Mouse (Mus musculus) spleen, adult 18-20 months (tissue): ENCODE results near the gene Cmtm2b.
A peak's percentile ranks its signal among the peaks of the same experiment; 100 is the strongest.
"Not testable (repeated sequence)": the region's sequence is repeated elsewhere in the genome, so short reads cannot be mapped to it uniquely, and the experiment has no call there.

Experiments used
- DNase-seq, 2 experiments: peaks; one replicate each; pipeline ENCODE4 v3.0.0; 2022; ENCODE audit warnings: mixed read lengths in 2 of 2

Gene Cmtm2b

DNA sequence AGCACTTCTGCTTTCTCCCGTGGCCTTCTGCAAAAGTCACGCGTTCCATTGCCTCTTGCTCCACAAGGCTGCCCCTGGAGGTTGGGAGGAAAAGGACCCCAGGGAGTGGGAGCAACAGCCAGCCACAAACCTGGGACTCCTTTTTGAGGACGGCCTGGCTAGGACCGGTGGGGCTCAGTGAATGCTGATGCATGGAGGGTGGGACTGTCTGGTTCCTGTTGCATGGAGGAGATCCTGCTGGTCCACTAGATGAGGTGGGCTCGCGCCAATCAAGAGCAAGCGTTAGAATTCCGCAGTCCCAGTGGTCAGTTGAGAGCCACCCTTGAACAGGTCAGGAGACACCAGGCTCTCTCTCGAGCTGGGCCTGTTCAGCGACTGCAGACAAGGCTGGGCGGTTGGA is at the start of gene Cmtm2b:
TSS of gene Cmtm2b (plus strand) at position 301 of the 400 bp plus-strand sequence.
- DNase-seq, result not testable (repeated sequence)

DNA sequence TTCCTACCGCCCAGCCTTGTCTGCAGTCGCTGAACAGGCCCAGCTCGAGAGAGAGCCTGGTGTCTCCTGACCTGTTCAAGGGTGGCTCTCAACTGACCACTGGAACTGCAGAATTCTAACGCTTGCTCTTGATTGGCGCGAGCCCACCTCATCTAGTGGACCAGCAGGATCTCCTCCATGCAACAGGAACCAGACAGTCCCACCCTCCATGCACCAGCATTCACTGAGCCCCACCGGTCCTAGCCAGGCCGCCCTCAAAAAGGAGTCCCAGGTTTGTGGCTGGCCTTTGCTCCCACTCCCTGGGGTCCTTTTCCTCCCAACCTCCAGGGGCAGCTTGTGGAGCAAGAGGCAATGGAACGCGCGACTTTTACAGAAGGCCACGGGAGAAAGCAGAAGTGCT is 28.9 kb upstream of the Cmtm2b start, which contains the start of gene Cmtm2a:
TSS of gene Cmtm2a (minus strand) at position 101 of the 400 bp plus-strand sequence.
- not testable (repeated sequence) for DNase-seq

DNA sequence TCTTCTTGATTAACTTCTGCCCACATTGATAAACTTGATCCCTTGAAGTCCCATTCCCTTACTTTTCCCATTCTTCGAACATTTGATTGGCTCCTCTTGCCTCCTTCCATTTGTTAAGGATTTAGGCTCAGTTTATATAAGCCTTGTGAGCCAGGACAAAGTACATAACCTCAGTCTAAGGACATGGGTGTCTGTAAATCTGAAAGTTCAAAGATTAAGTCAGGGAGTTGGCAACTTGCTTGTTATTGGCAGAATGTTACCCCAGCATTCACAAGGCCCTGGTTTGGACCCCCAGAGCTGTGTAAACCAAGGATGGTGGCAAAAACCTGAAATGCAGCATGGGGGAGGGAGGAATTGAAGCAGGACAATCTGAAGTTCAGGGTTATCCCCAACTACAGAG is 27.6 kb upstream of the Cmtm2b start:
- DNase-seq, result no peak

DNA sequence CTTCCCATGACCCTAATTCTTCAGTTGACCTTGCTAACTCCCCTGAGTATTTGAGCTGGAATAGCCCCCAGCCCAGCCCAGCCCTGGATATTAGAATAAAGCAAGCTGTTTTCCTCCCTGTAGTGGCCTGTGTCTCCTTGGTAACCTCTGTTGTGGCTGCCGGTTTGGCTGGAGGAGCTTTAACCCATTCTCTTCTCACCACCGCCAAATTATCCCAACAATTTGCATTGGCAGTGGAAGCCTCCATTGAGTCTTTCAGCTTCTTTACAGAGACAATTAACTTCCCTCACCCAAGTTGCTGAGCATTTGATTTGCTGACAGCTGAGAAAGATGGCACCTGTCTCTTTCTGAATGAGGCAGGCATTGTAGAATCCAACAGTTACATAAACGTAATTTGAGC is 20.5 kb upstream of the Cmtm2b start:
- not testable (repeated sequence) for DNase-seq

DNA sequence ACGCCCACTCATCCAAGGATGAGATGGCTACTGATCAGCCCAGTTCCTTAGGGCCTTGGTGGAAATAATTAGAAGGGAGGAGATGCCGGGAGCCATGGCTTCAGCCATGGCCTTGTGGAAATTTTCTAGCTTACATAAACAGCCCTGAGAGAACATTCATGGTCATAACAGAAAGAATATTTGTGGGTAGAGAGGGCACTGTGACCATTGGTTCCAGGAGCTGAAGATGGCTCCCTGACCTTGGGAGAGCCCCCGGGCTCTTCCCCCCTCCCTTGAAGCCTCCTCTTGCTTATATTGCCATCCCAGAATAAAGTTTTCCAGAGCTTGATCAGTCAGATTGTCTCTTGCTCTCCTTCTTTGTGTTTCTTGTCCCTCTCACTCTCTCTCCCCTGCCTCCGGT is 19.5 kb upstream of the Cmtm2b start:
- not testable (repeated sequence) for DNase-seq

DNA sequence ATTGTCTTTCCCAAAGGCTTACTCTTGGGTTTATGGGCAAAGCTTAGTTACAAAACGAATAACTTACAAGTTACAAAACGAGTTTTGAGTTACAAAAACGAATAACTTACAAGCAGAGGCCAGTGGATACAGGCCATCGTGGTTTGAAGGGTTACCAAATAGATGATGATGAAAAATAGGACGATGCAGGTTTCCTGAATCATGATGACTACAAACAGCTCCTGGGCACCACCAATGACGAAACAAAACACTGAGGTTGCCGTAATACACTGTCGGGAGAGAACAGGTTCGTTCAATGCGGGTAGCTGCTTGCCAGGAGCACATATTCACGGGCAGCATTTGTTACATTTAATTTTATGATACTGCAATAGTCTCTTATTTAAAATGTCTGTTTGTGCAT is 17.1 kb upstream of the Cmtm2b start:
- no peak for DNase-seq

DNA sequence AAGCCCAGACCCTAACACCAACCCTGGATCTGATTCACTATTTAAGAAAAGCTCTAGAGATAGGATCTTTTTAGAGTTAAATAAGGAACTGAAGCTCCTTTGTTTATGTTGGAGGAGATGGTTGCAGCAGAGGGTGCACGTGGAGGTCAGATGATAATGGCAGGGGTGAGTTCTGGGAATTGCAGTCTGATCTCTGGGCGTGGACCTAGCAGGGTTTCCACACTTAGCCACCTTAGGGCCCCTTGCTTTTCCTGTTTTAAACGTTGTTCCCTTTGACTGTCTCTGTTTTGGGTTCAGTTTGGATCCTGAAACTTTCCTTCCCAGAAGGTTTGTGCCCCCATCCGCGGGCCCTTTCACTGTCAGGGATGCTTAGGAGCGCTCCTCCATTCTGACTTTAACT is 13.7 kb upstream of the Cmtm2b start:
- DNase-seq, result not testable (repeated sequence)

DNA sequence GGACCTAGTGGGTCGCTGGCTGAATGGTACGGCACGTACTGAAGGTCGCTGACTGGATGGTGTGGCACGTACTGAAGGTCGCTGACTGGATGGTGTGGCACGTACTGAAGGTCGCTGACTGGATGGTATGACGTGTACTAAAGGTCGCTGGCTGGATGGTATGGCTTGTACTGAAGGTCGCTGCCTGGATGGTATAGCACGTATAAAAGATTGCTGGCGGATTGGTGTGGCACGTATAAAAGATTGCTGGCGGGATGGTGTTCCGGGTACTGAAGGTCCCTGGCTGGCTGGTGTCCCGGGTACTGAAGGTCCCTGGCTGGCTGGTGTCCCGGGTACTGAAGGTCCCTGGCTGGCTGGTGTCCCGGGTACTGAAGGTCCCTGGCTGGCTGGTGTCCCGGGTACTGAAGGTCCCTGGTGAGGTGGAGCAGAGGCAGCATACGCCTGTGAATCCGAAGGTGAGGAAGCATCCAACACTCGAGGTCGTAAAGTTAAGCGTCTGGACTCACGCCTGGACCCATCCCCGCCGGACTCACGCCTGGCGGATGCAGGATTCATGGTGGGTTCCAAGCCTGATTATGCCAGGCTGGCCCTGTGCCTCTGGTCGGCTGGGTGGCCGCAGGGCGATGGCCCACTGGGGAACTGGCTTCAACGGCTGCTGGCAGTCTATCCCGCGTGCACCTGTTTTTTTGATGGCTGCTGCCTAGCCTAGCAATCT is 12.4 kb upstream of the Cmtm2b start, which contains the start of the genes Gm45711 and Cmtm1:
TSS of gene Gm45711 (minus strand) at position 641 of the 715 bp plus-strand sequence.
TSS of gene Cmtm1 (minus strand) at position 705 of the 715 bp plus-strand sequence.
- not testable (repeated sequence) for DNase-seq

DNA sequence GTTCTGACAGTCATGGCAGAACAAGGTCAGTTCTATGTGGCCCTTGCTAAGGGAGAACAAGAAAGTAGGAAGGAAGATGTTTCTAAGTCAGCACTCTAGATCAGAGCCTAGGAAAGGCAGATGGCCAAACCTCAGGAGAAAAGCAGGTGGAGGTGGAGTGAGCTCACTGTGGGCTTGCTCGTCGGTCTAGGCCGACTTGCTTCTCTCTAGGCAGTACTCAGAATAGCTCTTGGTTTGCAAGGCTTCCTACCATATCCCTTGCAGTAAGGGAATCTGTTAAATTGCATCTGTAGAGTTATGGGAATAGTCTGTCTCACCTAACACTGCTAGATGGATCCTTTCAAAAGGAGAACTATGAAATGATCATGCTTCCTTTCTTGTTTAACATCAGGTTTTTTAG is 10.0 kb upstream of the Cmtm2b start:
- DNase-seq, result not testable (repeated sequence)

DNA sequence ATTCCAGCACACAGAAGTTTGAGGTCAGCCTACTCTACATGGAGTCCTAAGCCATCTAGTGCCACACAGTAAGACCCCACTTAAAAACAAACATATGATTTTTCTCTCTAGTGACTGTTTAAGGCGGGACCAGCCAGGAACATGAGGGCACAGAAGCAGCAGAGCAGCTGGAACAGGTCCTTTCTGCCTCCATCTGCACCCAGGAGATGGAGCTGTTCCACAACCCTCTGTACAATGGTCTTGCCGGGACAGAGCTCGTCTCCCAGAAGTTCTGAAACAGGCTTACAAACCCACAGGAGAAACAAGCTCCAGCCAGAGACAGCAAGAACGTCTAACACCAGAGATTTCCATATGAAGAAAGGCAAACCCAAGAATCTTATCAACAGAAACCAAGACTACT is 8.7 kb upstream of the Cmtm2b start:
- no peak for DNase-seq

DNA sequence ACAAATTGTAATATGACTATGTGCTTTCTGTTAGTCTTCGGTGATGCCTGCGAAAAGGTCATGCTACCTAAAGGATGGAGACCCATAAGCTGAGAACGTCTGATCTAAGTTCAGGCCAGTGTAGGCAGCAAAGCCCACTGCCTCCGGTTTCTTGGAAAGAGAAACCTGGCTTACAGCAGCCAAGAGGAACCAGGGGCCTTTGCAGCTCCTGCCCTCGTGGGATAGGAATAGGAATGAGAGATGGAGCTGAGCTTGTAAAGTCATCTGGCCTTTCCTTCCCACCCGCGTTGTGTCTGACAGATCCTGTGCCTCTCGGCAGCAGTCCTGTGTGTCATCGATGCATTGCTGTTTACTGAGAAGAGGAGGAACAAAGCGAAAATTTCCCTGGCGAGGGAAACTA is 763 bp upstream of the Cmtm2b start, which contains the start of gene Gm11020:
TSS of gene Gm11020 (plus strand) at position 301 of the 400 bp plus-strand sequence.
- not testable (repeated sequence) for DNase-seq

DNA sequence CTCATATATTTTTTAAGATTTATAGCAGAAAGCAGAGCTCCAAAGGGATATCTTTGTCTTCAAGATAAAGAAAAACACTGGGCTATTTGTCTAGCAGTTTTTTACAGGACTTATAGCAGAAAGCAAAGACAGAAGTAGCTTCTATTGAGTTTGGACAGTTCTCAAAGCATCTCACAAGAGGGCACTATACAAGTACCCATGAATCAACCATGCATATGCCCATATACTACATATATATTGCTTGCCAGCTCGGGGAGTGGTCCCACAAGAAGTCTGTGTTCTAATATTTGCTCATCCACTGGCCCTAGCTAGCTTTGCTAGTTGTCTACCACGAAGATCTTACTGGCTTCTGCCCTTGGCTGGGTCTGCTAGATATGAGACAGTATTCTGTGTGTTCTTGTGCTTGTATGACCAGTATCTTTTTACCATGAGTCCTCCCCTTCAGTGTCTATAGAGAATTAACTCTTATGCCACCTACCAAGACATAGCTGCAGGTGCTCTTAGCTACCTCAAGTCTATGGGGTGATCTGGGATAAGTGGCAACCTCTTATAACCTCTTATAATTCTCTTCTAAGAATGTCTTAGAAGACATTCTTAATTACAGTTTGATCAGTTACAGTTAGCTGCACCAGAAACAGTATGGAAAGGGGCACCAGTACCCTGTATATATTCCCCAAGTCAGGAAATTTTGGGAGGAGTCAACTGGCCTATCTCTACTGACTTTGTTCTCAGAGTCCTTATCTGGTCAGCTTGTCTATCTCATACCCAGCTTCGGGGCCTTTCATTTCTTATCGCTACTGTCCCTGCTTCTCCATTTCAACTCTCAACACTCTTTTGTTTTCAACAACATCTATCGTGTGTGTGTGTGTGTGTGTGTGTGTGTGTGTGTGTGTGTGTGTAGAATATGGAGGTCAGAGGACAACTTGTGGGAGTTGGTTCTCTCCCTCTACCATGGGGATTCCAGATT is 10.9 kb downstream of the Cmtm2b start:
- DNase-seq, result no peak

DNA sequence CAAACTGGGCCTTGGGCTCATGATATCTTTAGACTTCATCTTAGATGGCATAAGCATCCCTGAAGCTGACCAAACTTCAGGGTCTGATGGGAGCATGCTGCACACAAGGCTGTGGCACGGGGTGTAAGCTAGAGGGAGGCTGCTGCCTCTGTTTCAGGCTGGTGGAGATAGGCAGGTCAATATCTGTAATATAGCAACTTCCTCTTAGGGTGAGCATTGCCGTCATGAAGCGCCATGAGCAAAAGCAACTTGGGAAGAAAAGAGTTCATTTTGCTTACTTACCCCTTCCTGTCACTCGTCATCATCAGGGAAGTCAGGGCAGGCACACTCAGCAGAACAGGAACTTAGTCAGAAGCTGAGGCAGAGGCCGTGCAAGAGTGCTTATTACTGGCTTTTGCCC is 11.8 kb downstream of the Cmtm2b start:
- no peak for DNase-seq

DNA sequence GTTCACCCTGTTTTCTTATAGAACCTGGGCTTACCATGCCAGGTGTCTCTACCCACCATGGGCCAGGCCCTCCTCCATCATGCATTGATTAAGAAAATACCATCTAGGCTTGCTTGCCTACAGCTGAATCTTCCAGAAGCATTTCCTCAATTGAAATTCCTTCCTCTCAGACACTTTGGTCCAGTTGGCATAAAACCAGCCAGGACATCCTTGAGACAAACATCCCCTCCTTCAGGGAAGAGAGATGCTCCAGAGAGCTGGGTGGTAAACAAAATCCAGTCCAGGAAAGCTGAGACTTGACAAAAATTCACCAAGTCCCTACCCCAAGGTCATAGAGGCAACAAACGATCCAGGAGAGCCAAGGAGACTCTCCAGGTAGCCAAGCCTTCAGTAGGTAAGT is 12.2 kb downstream of the Cmtm2b start:
- DNase-seq, result no peak

DNA sequence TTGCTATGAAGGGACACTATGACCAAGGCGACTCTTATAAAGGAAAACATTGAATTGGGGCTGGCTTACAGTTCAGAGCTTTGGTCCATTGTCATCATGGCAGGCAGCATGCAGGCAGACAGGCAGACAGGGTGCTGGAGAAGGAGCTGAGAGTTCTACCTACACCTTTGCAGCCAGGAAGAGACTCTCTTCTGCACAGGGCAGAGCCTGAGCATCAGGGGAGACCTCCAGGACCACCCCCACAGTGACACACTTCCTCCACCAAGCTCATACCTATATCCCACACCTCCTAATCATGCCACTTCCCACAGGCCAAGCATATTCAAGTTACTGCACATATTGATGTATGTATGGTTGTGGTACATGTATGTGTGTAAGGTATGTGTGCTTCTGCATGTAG is 14.8 kb downstream of the Cmtm2b start:
- no peak for DNase-seq

DNA sequence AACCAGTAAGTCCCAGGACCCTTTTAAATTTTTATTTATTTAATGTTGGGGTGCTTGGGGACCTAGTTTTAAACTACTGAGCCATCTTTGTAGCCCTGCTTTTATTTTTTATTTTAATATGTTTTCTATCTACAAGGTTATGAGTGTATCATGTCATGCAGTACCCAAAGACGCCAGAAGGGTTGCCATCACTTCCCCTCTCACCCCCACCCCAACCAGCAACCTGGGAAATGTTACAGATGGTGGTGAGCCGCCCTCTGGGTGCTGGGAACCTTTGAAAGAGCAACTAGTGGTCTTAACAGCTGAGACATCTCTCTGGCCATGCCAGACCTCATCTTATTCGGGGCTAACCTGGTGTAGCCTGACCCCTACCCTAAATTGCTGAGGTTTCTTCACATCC is 15.9 kb downstream of the Cmtm2b start:
- DNase-seq, result no peak

DNA sequence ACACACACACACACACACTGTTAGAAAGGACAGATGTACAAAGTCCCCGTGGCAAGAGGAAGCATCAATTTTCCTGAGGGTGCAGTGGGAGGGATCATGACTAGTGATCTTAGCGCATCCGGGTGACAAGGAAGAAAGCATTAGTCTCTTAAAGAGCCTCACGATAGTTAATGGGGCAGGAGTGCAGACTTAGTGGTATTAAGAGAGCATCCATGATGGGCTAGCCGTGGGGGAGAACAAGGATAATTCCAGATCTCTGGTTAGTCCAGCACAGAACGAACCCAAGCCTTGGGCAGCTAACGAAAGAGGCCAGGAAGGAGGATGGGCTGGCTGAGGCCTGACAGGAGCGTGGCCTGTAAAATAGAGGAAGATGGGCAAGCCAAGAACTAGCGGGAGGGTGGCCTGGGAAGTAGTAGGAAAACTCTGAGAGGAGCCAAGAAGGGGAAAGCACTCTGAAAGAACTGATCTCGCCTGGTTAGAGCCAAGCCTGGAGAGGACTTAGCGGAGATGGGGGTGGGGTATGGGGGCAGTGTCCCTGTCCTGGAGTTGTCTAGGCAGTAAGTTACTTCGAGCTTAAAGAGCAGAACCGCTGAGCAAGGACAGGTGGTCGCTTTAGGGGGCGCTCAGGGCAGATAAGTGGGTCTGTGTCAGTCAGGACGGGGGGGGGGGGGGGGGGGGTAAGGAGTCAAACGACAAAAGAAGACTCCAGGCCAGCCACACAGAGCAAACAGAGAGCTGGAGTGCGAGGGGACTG is 17.4 kb downstream of the Cmtm2b start, which contains the start of gene Cmtm3:
TSS of gene Cmtm3 (plus strand) at position 182 of the 754 bp plus-strand sequence.
- DNase-seq, result no peak

DNA sequence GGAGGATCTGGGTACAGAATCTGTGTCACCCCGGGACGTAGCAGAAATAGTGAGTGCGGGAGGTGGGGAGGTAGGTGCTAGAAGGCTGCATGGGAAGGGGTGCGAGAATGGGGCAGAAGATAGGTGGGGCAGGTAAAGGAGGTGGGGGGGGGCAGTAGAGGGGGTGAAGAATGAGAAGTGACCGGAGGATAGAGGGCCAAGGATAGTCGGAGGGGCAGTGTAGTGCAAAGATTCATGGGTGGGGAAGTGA is 17.9 kb downstream of the Cmtm2b start:
- no peak for DNase-seq

DNA sequence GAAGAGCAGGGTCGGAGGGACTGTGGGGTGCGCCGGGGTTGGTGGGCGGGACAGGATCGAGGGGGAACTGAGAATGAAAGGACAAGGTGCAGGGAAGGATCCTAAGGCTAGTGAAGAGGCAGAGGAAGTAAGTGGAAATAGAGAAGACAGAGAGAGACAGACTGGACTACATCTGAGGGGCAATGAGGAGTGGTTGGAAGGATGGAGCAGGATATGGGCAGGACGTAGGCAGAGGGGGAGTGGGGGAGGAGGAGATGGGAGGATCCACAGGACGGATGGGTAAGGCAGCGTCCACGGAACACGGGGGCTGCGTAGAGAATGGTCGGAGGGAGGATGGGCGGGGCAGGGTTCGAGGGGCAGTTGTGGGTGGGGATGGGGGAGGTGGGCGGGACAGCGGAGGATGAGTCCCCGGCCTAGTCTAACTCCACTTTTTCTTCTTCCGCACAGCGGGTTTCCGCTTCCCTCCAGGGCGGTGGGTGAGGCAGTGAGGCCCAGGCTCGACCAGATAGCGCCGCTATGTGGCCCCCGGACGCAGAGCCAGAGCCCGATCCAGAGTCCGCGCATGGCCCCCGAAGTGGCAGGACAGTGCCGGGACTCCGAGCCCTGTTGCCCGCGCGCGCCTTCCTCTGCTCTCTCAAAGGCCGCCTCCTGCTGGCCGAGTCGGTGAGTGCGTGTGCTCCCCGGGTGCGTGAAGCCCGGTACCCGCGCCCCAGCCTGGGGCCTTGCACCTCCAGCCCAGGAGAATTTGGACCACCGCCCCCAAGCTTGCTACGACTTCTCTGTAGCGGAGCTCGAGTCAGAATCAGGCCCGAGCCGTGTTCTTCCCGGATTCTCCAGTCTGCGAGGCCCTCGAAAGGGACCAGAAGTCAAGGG is 18.4 kb downstream of the Cmtm2b start:
- peak; percentile 69 to 75 for DNase-seq

DNA sequence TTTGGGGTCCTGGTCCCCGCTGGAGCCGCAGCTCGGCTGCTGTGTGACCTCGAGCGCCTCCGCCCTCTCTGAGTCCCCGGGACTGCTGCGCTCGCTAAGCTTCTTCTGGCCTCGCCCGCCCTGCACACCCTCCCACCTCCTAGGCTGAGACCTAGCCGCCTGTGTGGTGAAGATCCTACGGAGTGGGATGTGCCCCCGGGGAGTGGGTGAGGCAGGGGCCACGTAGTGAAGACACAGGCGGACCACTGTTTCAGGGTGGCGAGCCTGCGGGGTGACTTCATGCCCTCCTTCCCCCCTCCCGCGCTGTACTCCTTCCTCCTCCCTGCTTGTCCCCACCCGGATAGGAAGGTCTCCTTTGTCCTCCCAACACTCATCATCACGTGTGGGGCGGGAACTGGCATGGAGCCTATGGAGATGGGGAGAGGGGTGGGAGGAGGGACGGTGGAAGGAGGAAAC is 19.1 kb downstream of the Cmtm2b start:
- no peak for DNase-seq

DNA sequence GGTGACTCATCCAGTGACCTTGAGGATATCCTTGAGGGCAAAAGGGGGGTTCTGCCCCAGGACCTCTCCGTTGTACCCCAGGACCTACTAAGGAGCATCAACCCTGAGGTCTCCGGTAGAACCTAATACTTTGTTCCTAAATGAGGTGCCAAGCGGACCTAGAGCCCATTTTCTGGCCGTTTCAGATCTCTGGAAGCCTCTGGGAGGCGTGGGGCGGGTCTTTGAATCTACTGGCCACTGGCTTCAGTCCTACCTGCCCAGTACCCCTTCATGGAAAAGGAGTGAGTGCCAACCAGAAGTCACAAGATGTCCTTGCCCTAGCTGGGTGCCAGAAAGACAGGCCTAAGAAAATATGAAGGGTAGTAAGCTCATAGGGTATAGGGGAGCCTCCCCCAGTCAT is 19.6 kb downstream of the Cmtm2b start:
- no peak for DNase-seq

DNA sequence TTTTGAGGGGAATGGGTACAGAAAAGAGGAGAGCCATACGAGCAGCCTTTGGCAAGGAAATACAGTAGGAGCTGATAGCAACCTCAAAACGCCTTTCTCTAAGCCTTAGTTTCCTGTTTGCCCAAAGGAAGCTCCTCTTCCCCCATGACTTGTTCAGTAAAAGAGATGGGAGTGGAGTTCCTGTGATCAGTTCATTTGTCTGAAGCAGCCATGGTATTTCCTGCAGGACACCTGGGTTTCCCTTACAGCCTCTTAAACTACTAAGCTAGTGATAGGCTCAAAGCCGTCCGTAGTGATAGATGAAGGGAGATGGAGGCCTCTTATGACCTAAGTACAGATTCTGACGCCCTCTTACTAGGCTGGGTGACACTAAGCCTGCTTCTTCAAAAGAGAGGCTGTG is 20.4 kb downstream of the Cmtm2b start:
- DNase-seq, result no peak
